Mouse (Mus musculus) hindlimb bud, embryonic 11.5 days (tissue): ENCODE measurements around the gene Cx3cl1.

Experiments used
- DNase-seq: peaks from one replicate; pipeline ENCODE4 v3.0.0-alpha.2; 2012; ENCODE audit warnings: low read depth, low spot score; ENCODE audit errors: extremely low spot score

Cx3cl1 gene

GRCm38 (mm10) chr8:94771941-94772670 lies at the start of gene Cx3cl1:
Gene Cx3cl1 (plus strand): TSS chr8:94772009.
- DNase-seq = no peak

DNA sequence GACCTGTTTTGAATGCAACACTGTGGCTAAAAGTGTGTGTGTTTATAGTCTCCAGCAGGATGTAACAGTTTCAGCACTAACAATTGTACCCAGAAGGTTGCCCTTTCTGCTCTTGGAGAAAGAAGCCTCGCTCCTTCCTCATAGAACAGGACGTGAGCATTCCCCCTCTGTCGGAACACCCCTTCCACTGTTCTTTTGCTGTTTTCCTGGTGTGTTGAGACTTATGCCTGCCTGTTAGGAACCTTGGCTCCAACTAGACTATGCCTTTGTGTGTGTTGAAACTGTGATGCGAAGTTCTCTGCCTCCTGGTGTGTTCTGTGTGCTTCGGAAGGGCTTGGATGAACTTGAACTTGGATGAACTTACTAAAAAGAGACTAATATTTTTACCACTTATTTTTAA lies 45.8 kb upstream of the Cx3cl1 start:
- no peak for DNase-seq

DNA sequence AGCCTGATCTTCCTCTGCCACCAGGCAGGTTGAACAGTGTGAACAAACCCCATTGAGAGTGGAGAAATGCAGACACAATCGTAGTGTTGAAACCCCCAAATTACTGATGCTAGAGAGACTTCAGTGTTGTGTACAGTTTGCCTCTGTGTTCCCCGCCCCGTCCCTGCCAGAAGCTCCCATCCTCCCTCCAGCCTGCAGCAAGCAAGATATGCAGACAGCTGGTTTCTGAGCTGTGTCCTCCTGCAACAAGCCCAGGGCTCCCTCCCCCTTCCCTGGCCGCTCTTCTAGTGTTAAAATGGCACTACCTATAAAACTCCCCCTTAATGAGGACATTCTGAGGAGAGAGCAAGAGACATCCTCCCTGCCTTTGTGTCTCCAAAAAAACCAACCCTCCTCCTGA lies 42.5 kb upstream of the Cx3cl1 start:
- no peak for DNase-seq

DNA sequence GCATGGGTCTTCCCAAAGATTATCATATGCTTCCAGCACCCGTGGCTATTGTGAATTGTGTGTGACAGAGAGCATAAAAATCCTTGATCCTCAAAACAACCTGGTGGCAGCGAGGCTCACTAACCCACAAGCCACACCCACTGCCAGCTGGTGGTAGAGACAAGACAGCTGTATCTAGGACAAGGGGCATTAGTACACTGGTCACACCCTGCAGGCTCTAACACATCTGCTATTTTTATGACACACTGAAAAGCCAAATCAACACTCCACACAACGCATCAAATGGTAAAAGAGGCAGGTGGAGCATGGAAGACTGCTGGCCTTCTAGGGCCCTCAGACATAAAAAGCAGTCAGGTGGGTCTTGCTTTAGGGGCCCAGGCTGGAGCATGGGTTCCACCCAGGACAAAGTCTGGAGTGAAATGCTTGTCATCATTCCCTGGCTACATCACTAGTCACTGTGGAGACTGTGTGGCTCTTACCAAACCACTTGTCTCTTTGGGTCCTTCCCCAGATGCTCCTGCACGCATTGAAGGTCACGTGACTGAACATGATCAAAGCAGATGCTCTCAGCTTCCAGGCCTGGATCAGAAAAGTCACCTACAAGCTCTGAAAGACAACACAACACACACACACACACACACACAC lies 37.9 kb upstream of the Cx3cl1 start:
- DNase-seq = no peak

GRCm38 (mm10) chr8:94734735-94735350 lies 37.0 kb upstream of the Cx3cl1 start:
- DNase-seq = no peak

- no peak for DNase-seq
These were observed 36.2 kb upstream of the Cx3cl1 start for GRCm38 (mm10) chr8:94735426-94736094.

DNA sequence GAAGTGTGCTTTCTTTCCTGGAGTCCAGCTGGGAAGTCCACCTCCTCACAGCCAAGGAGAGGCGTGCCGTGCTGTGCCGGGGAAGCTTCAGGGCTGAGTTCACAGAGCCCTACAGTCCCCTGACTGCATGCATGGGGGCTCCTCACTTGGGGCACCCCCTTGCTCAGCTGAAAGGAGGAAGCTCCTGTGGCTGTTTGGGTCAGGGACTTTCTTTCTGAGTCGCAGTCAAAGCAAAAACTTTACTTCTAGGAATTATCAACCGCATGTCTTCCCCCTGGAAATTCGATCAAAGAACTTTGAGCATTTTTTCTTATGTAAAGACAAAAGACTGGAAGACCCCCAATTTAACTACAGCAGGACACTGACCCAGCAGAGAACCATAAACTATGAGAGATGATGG lies 32.0 kb upstream of the Cx3cl1 start:
- no peak for DNase-seq

DNA sequence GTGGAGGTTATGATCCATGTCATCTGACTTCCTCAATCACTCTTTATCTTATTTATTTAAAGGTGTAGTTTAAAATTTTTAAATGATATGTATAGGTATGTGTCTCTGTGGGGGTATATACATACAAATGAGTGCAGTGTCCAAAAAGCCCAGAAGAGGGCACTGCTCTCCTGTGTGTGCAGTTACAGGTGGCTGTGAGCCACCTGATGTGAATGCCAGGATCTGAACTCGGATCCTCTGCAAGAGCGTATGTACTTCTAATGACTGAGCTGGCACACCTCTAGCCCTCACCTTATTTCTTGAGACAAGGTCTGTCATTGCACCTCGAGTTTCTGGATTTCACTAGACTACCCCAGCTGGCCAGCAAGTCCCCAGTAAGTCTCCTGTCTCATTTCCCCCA lies 31.2 kb upstream of the Cx3cl1 start:
- DNase-seq = no peak

DNA sequence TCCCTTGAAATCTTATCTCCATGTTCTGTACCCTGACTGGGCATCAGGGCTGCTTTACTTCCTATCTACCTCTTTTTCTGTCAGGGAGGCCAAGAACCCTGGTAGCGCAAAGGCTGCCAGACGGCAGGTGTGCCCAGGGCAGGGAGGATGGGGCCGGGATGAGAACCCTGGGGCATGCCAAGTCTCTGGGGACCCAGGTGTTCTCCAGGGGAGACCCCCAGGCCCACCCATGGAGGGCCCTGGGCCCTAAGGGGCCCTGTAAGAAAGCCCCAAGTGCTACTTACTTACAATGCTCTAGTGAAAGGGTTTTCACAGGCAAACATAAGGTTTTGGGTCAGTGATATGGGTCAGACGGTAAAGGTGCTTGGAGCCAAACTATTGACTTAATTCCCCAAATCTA lies 30.1 kb upstream of the Cx3cl1 start:
- DNase-seq = no peak

DNA sequence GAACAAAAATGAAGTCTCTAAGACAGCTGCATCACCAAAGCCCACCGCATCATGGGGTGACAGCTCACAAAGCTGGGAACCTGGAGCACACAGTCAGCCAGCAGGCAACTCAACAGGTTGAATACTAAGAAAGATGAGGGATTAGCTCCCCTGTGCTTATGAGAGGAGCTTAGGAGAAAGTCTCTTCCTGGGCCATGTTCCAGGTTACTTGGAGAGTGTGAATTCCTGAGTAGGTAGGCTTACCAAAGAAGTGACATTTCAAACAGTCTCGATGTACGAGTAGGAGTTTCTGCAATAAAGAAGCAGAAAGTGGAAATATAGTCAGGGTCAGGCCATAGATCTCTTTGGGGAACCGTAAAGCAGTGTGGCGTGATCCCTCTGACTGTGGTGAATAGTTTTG lies 27.3 kb upstream of the Cx3cl1 start:
- DNase-seq = no peak

GRCm38 (mm10) chr8:94744972-94745371 lies 26.8 kb upstream of the Cx3cl1 start:
- no peak for DNase-seq

DNA sequence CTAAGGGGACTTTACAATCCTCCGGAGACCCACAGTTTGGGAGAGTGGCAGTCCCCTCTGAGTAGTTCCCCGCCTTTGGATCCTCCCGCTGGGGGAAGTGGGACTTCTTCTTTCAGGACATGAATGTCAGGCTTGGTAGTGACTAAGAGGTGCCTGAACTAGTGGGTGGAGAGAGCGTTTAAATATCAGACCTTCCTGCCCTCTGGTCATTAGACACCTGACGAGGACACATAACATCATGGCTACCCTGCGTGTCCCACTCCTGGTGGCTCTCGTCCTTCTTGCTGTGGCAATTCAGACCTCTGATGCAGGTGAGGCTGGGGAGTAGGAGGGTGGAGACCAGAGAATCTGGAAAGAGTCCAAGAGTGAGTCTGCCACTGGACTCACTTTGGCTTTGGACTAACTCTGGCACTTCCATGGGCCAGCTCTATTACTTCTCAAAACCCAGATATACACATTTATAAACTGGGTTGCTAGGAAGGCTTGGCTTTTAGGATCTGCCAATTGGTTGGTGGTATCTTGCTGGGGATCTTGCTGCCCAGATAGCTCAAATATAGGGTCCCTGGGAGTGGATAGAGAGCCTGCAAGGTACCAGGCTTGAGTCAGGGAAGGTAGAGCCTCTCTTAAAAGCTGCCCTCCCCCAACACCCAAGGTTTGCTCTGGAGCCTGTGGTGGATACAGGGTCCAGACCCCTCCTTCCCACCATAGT lies 26.2 kb upstream of the Cx3cl1 start, which contains the start of gene Ccl22:
TSS of gene Ccl22 (plus strand) at position 115 of the 709 bp plus-strand sequence.
- no peak for DNase-seq

- DNase-seq = no peak
These were observed 25.0 kb upstream of the Cx3cl1 start for GRCm38 (mm10) chr8:94746832-94747231.

DNA sequence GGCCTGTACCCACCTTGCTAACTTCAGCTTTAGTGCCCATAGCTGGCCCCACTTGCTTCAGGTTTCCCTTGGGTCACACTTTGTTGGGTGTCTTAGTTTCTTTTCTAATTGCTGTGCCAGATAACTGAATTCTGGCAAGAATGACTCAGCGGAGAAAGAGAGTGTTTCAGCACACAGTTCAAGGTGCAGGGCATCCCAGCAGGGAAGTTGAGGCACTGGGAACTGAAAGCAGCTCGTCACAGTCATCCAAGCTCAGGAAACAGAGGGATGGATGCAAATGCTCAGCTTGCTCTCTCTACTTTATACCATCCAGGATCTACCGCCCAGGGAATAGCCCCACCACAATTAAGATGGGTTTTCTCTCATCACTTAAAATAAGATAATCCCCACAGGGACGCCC lies 23.4 kb upstream of the Cx3cl1 start:
- DNase-seq = no peak

- no peak for DNase-seq
These were observed 21.9 kb upstream of the Cx3cl1 start for GRCm38 (mm10) chr8:94749942-94750341.

GRCm38 (mm10) chr8:94751023-94751849 lies 20.6 kb upstream of the Cx3cl1 start:
- DNase-seq = no peak

DNA sequence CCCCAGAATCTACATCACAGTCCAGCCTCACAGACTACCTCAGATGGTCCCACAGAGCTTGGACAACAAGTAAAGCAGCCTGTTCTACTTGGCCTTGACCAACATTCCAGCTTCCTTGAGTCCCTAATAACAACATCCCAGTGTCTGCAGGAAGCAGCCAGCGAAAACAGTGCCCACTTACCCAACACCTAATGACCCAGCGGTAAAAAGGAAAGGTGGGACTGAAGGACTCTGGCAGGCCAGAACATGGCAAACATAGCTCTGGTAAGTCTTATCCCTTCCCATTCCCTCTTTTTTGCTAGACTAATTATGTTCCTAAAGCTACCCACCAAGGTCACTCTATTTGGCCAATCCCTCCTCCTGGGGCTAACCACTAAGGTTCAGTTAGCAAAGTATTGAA lies 17.8 kb upstream of the Cx3cl1 start:
- DNase-seq = no peak

DNA sequence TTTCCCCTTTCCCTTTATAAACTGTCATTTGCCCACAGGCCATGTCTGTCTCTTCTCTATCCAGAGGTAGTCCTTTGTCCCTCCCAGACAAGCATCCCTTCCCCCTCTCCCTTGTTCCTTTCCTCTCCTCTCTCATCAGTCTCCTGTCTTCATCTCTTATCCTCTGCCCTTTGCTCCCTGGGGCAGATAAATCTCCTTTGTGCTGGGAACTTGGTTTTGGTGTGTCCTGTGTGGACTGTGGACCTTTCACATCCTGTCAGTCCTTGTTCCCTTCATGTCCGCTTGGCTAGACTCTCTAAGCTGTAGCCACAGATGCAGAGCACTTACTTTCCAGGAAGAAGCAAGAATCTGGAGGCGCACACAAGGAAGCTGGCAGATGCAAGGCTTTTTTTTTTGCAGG lies 17.3 kb upstream of the Cx3cl1 start:
- no peak for DNase-seq

DNA sequence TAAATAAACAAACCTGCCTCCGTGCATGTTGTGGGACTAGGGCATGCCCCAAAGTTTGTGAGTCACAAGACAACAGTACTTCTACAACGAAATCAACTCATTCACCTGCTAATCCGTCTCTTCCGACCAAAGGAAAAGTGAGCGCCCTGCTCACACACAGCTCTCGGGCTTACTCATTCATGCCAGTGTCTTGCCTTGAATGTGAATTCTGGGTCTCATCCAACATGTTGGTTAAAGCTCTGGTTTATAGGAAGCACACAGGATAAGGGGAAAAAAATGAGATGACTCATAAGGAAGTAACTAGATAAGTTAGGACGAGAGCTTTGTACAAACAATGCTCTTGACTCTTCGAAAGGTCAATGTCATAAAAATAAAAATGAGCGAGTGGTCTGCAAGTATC lies 4.8 kb upstream of the Cx3cl1 start:
- DNase-seq = no peak

DNA sequence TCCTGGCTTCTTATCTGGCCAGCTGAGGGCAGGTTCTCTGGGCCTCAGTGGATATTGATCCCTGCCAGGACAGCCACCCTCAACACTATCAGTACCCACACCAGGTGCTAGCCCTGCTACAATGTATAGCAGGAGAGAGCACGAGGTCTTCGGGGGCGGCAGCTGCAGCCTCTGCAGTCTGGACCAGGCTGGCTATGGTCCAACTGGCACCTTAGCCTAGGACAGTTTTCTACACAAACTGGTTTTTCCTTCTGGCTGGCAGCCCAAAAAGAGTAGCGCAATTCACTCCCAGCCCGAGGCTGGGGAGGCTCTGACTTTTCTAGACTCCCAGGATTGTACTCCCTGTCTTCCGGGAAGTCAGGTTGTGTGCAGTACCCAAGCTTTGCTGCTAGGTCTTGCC lies 864 bp upstream of the Cx3cl1 start:
- DNase-seq = no peak
